Mouse (Mus musculus) layer of hippocampus, postnatal 14 days (tissue): Measurements from ENCODE around the gene Desi2. TPM values are rescaled to one million over a fixed set of nuclear protein-coding genes. Genes with fewer than 3 reads are reported as not detected.
"Not testable (repeated sequence)": the region's sequence is repeated elsewhere in the genome, so short reads cannot be mapped to it uniquely, and the experiment has no call there.

Source experiments
- DNase-seq, 2 experiments: peaks; one replicate each; pipeline ENCODE4 v3.0.0; 2021 to 2022; ENCODE audit warnings: low spot score in 2 of 2, mixed read lengths in 1 of 2
- total RNA-seq, 2 experiments: library from RNA; stranded (reverse); gene quantifications; 2 replicates each; pipeline ENCODE4 v1.2.3; 2021

Desi2 gene
- total RNA-seq, 2 experiments from 2014 or later: 21.8 to 23.5 TPM

GRCm38 (mm10) chr1:178256351-178256750 is 69.1 kb downstream of the Desi2 start:
- DNase-seq: no peak

- no peak for DNase-seq
Observed at GRCm38 (mm10) chr1:178258821-178259220, 71.6 kb downstream of the Desi2 start.

- not testable (repeated sequence) for DNase-seq
Observed at GRCm38 (mm10) chr1:178265381-178265780, 78.2 kb downstream of the Desi2 start.

GRCm38 (mm10) chr1:178270635-178271034 is 83.4 kb downstream of the Desi2 start:
- DNase-seq: no peak

- no peak for DNase-seq
Observed at GRCm38 (mm10) chr1:178275174-178275730, 88.0 kb downstream of the Desi2 start.

GRCm38 (mm10) chr1:178275738-178276053 is 88.5 kb downstream of the Desi2 start:
- no peak for DNase-seq

GRCm38 (mm10) chr1:178276054-178276911 is 89.1 kb downstream of the Desi2 start:
- DNase-seq: peak; percentile 67 to 80

- not testable (repeated sequence) for DNase-seq
Observed at GRCm38 (mm10) chr1:178283314-178283713, 96.1 kb downstream of the Desi2 start.

- DNase-seq: no peak
Observed at GRCm38 (mm10) chr1:178283946-178284720, 96.9 kb downstream of the Desi2 start.

- no peak for DNase-seq
Observed at GRCm38 (mm10) chr1:178287601-178288176, 100.5 kb downstream of the Desi2 start.

- DNase-seq: no peak
Observed at GRCm38 (mm10) chr1:178291716-178292115, 104.5 kb downstream of the Desi2 start.

- no peak for DNase-seq
Observed at GRCm38 (mm10) chr1:178294051-178294450, 106.8 kb downstream of the Desi2 start.

GRCm38 (mm10) chr1:178301261-178301660 is 114.0 kb downstream of the Desi2 start:
- not testable (repeated sequence) for DNase-seq

GRCm38 (mm10) chr1:178303425-178303824 is 116.2 kb downstream of the Desi2 start:
- DNase-seq: peak; percentile 54 to 77

Other genes with a start within 250 kb of the Desi2 start
- 1 to 10 TPM; 2.2 to 3.0 TPM for gene Catspere2, start 204.0 kb upstream of the Desi2 start, total RNA-seq
- gene Cox20, start 131.7 kb downstream of the Desi2 start, total RNA-seq: 10 to 100 TPM; 40.5 to 46.1 TPM
- 100 to 1,000 TPM; 415 to 422 TPM for gene Hnrnpu, start 150.4 kb downstream of the Desi2 start, total RNA-seq
- gene Efcab2, start 218.7 kb downstream of the Desi2 start, total RNA-seq: 10 to 100 TPM in 1 of 2 experiments, 1 to 10 TPM in 1; 9.9 to 11.9 TPM